Mouse (Mus musculus) testis, adult 2 months (tissue): Measurements from ENCODE around the gene Gamt.

Experiments used
- CTCF ChIP-seq: fragments of 200-500 bp; IDR thresholded peaks from 2 replicates; pipeline ENCODE4 v1.5.1; 2012; ENCODE audit warnings: low read depth, mild to moderate bottlenecking, inconsistent platforms, low read length, moderate library complexity; ENCODE audit not compliant: control insufficient read depth, insufficient read depth, insufficient replicate concordance
- POLR2A ChIP-seq: fragments of 200-500 bp; IDR thresholded peaks from 2 replicates; pipeline ENCODE4 v1.6.1; 2012; ENCODE audit warnings: low read depth, mild to moderate bottlenecking, inconsistent platforms, low read length, moderate library complexity; ENCODE audit not compliant: control insufficient read depth

DNA sequence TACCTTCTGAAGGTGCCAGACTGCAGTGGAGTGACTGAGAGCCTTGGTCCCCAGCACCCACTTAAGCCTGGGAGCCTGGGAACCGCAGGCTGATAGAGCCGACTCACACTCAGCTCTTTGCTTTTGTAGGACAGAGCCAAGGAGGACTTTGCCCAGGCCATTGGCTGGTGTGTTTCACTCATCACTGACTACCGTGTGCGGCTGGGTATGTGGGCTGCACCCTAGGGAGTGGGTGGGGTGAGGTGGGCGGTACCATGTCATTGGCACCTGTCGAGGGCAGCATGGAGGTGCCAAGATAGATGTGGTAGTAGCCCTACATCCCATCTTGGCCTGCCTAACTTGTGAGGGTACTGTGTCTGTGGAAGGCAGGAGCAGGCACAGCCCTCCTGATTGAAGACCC lies 21.0 kb downstream of the Gamt start:
- TF ChIP-seq CTCF (no peak), POLR2A (no peak)
